Mouse (Mus musculus) myocyte (in vitro differentiated cells): ENCODE data around the gene Pde6c. TPM values are rescaled to one million over a fixed set of nuclear protein-coding genes. Genes with fewer than 3 reads are reported as not detected.

Source experiments
- H3K27me3 ChIP-seq: one replicate; pipeline ENCODE4 v1.6.1; 2011; ENCODE audit not compliant: control insufficient read depth, insufficient read depth, insufficient read length
- H3K36me3 ChIP-seq: one replicate; pipeline ENCODE4 v1.6.1; 2011; ENCODE audit not compliant: control insufficient read depth, insufficient read depth
- H3K4me2 ChIP-seq: one replicate; pipeline ENCODE4 v1.6.1; 2011; ENCODE audit warnings: low read depth, control low read depth
- H3K4me3 ChIP-seq: one replicate; pipeline ENCODE4 v1.5.1; 2011; ENCODE audit warnings: mild to moderate bottlenecking, control low read depth, moderate library complexity
- H3K79me2 ChIP-seq: one replicate; pipeline ENCODE4 v1.6.1; 2011; ENCODE audit not compliant: control insufficient read depth, insufficient read depth
- H3ac ChIP-seq: one replicate; pipeline ENCODE4 v1.6.1; 2011; ENCODE audit not compliant: control insufficient read depth, insufficient read length
- CEBPB ChIP-seq: IDR thresholded peaks from 2 replicates; pipeline ENCODE4 v1.6.1; 2011; ENCODE audit warnings: mild to moderate bottlenecking, moderate library complexity; ENCODE audit not compliant: poor library complexity, insufficient read depth, severe bottlenecking
- E2F4 ChIP-seq: IDR thresholded peaks from one replicate; pipeline ENCODE4 v1.6.1; 2011; ENCODE audit warnings: mild to moderate bottlenecking, control low read depth, moderate library complexity; ENCODE audit not compliant: insufficient read depth
- MAX ChIP-seq: IDR thresholded peaks from one replicate; pipeline ENCODE4 v1.6.1; 2011; ENCODE audit warnings: low read depth, mild to moderate bottlenecking, control low read depth
- MYOD1 ChIP-seq, 3 experiments: IDR thresholded peaks; one replicate each; pipeline ENCODE4 v1.6.1; 2011; ENCODE audit warnings: control low read depth in 2 of 3, low read depth in 2 of 3, mild to moderate bottlenecking in 2 of 3, moderate library complexity in 1 of 3; ENCODE audit not compliant: insufficient read length in 2 of 3, control insufficient read depth in 1 of 3
- MYOG ChIP-seq, 3 experiments: IDR thresholded peaks; one replicate each; pipeline ENCODE4 v1.6.1; 2011; ENCODE audit warnings: control low read depth in 2 of 3, low read depth in 2 of 3, mild to moderate bottlenecking in 2 of 3; ENCODE audit not compliant: insufficient read length in 2 of 3, control insufficient read depth in 1 of 3, insufficient read depth in 1 of 3
- POLR2A ChIP-seq: IDR thresholded peaks from one replicate; pipeline ENCODE4 v1.6.1; 2011; ENCODE audit warnings: low read depth, mild to moderate bottlenecking, control low read depth, moderate library complexity; ENCODE audit not compliant: insufficient read length
- POLR2AphosphoS2 ChIP-seq: IDR thresholded peaks from one replicate; pipeline ENCODE4 v1.6.1; 2011; ENCODE audit warnings: low read depth, control low read depth; ENCODE audit not compliant: insufficient read length
- REST ChIP-seq: IDR thresholded peaks from one replicate; pipeline ENCODE4 v1.6.1; 2011; ENCODE audit warnings: mild to moderate bottlenecking, control low read depth, moderate library complexity; ENCODE audit not compliant: insufficient read depth, insufficient read length
- SRF ChIP-seq: IDR thresholded peaks from one replicate; pipeline ENCODE4 v1.6.1; 2011; ENCODE audit warnings: low read depth; ENCODE audit not compliant: control insufficient read depth, insufficient read length
- TCF12 ChIP-seq: IDR thresholded peaks from one replicate; pipeline ENCODE4 v1.6.1; 2011; ENCODE audit warnings: mild to moderate bottlenecking, control low read depth; ENCODE audit not compliant: poor library complexity, insufficient read depth, severe bottlenecking
- TCF3 ChIP-seq: IDR thresholded peaks from one replicate; pipeline ENCODE4 v1.6.1; 2011; ENCODE audit warnings: low read depth, control low read depth; ENCODE audit not compliant: insufficient read length
- USF1 ChIP-seq: IDR thresholded peaks from one replicate; pipeline ENCODE4 v1.6.1; 2011; ENCODE audit warnings: low read depth, mild to moderate bottlenecking, control low read depth, moderate library complexity
- polyA plus RNA-seq: library from polyadenylated mRNA; unstranded; fragments of >200 nt; fragmentation: generic; extraction: Trizol; gene quantifications from one replicate; pipeline ENCODE4 v1.2.1, GENCODE M21; 2012; ENCODE audit warnings: missing spikeins

Gene Pde6c
- polyA plus RNA-seq, 1 experiment: not detected

- Histone ChIP-seq H3K4me3 (no peak overlapping the region), H3K79me2 (no peaks in the 10 kb centered on the region)
- TF ChIP-seq MAX (no peak), POLR2A (no peak), TCF3 (no peak), CEBPB (no peak), E2F4 (no peak), MYOG (IDR thresholded peaks at IDR 0.05; ENCODE audit: control insufficient read depth in 1 of 3, insufficient read depth in 1 of 3, insufficient read length in 2 of 3, low read depth in 2 of 3) (no peak), MYOD1 (IDR thresholded peaks at IDR 0.05; ENCODE audit: control insufficient read depth in 1 of 3, insufficient read length in 2 of 3, low read depth in 2 of 3) (no peak), USF1 (no peak), TCF12 (no peak), REST (no peak), POLR2AphosphoS2 (no peak), SRF (no peak)
Observed at GRCm38 (mm10) chr19:38232087-38232486, 99.5 kb downstream of the Pde6c start.

GRCm38 (mm10) chr19:38232516-38232915 is 99.9 kb downstream of the Pde6c start:
- Histone ChIP-seq H3K27me3 (peaks cover 6% of the 10 kb centered on the region), H3K4me2 (no peak overlapping the region), H3K79me2 (no peaks in the 10 kb centered on the region), H3ac (no peak overlapping the region), H3K36me3 (no peaks in the 10 kb centered on the region), H3K4me3 (no peak overlapping the region)
- TF ChIP-seq SRF: no peak
- TF ChIP-seq POLR2AphosphoS2: no peak
- no peak for TF ChIP-seq USF1
- no peak for TF ChIP-seq REST
- no peak for TF ChIP-seq TCF12
- TF ChIP-seq MAX: no peak
- no peak for TF ChIP-seq MYOD1 (IDR thresholded peaks at IDR 0.05; ENCODE audit: control insufficient read depth in 1 of 3, insufficient read length in 2 of 3, low read depth in 2 of 3)
- no peak for TF ChIP-seq TCF3
- TF ChIP-seq CEBPB: no peak
- TF ChIP-seq MYOG (IDR thresholded peaks at IDR 0.05; ENCODE audit: control insufficient read depth in 1 of 3, insufficient read depth in 1 of 3, insufficient read length in 2 of 3, low read depth in 2 of 3): no peak
- TF ChIP-seq E2F4: no peak
- no peak for TF ChIP-seq POLR2A

More at GRCm38 (mm10) chr19:38232087-38232486, 99.5 kb downstream of the Pde6c start:
- no peaks in the 10 kb centered on the region for H3K36me3 ChIP-seq
- no peak overlapping the region for H3ac ChIP-seq
- H3K27me3 ChIP-seq: peaks cover 6% of the 10 kb centered on the region
- H3K4me2 ChIP-seq: no peak overlapping the region

Other genes with a start within 250 kb of the Pde6c start
- 76.9 TPM for gene Myof, start 89.2 kb upstream of the Pde6c start, polyA plus RNA-seq
- 5.1 TPM for gene Cep55, start 77.8 kb upstream of the Pde6c start, polyA plus RNA-seq
- not detected for gene Ffar4, start 35.7 kb upstream of the Pde6c start, polyA plus RNA-seq
- gene Rbp4, start 7.5 kb upstream of the Pde6c start, polyA plus RNA-seq: 0.35 TPM
- 6.5 TPM for gene Fra10ac1, start 91.4 kb downstream of the Pde6c start, polyA plus RNA-seq
- gene Lgi1, start 131.8 kb downstream of the Pde6c start, polyA plus RNA-seq: not detected